Comparison of ENCODE assay signal across 19 mouse cellular contexts in the genomic region with DNA sequence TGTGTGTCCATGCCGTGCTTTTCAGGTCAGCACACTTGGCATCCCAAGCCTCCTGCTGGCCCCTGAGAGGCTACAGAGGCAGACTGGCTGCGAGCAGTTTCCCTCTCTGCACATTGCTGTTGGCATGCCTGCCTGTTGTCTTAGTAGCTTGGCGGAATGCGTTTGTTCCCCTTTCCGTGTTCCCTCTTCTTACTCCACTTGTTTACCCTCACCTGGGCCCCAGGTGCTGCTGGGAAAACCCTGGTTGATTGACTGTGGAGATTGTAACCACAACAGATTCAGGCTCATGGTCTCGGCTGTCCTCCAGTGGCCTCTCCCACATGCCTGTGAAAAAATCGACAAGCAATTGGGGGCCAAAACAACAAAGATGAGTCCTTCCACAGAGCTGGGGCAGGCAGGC. TPM values are rescaled to one million over a fixed set of nuclear protein-coding genes. Genes with fewer than 3 reads are reported as not detected.
DNase-seq lines count a peak whose midpoint lies in the region; ATAC-seq and TF ChIP-seq lines count a peak whose summit lies in the region.
"Had no signal": no experiment of that assay in that cellular context is flagged by ENCODE, and none has a peak within 500 bp of the region (broad histone marks: within the 10 kb centered on the region; RNA-seq: fewer than 3 reads in every experiment).

No protein-coding gene starts in this region.

- no peak for TF ChIP-seq CTCF in lung, postnatal 0 days (IDR thresholded peaks at IDR 0.05)

- H3K9me3 ChIP-seq in kidney, embryonic 14.5 days (ENCODE audit: control insufficient read depth, low read length), result no peaks in the 10 kb centered on the region
- H3K9me3 ChIP-seq in lung, postnatal 0 days (ENCODE audit: low read length), result no peaks in the 10 kb centered on the region
- H3K9me3 ChIP-seq in hindbrain, embryonic 16.5 days (ENCODE audit: control insufficient read depth, low read length), result no peaks in the 10 kb centered on the region
- H3K9me3 ChIP-seq: heart, embryonic 13.5 days; lung, embryonic 15.5 days; midbrain, embryonic 15.5 days had no signal

- 70% methylated on average over 7 of the region's 7 CpGs for WGBS in kidney, embryonic 14.5 days
- WGBS in lung, postnatal 0 days, result 54% methylated on average over 7 of the region's 7 CpGs
- WGBS in hindbrain, embryonic 16.5 days, result 64% methylated on average over 7 of the region's 7 CpGs

- H3K4me3 ChIP-seq in kidney, embryonic 14.5 days (ENCODE audit: low read length), result no peak overlapping the region
- no peak overlapping the region for H3K4me3 ChIP-seq in lung, postnatal 0 days (ENCODE audit: low read depth, low read length)
- H3K4me3 ChIP-seq in hindbrain, embryonic 16.5 days (ENCODE audit: low read length), result no peak overlapping the region
- H3K4me3 ChIP-seq: heart, embryonic 13.5 days; lung, embryonic 15.5 days; midbrain, embryonic 15.5 days had no signal

- no peaks in the 10 kb centered on the region for H3K36me3 ChIP-seq in kidney, embryonic 14.5 days (ENCODE audit: control insufficient read depth, insufficient read depth, low read length)
- H3K36me3 ChIP-seq in lung, postnatal 0 days (ENCODE audit: insufficient read depth, low read length), result no peaks in the 10 kb centered on the region
- H3K36me3 ChIP-seq in hindbrain, embryonic 16.5 days (ENCODE audit: control insufficient read depth, insufficient read depth, low read length), result no peaks in the 10 kb centered on the region
- H3K36me3 ChIP-seq: heart, embryonic 13.5 days; lung, embryonic 15.5 days; midbrain, embryonic 15.5 days had no signal

- peak; percentile 51 for DNase-seq in kidney, adult 11 months
- peak; percentile 35 for DNase-seq in urinary bladder, postnatal 14 days (ENCODE audit: low spot score)
- no peak for DNase-seq in urinary bladder, postnatal 4 days (ENCODE audit: low spot score in 2 of 2)
- peak; percentile 85 for DNase-seq in lung, postnatal 0 days (ENCODE audit: low spot score)
- DNase-seq in left cerebral cortex, adult 18-20 months (ENCODE audit: low spot score in 2 of 2), result no peak
- DNase-seq: adrenal gland, postnatal 36 days; B cell, adult 2 months; cerebellum, adult 9-10 months; gastrocnemius, postnatal 36 days; right cerebral cortex, adult 18-20 months; thymus, adult 18-20 months had no signal

- ATAC-seq in kidney, embryonic 14.5 days (ENCODE audit: low FRiP score, low TSS enrichment), result no peak
- ATAC-seq in lung, postnatal 0 days, result peak; percentile 79
- no peak for ATAC-seq in granulocyte monocyte progenitor cell, adult 5-6 weeks (replicated peaks; ENCODE audit: poor library complexity, severe bottlenecking)
- no peak for ATAC-seq in hindbrain, embryonic 16.5 days
- ATAC-seq: forebrain, embryonic 14.5 days; midbrain, embryonic 15.5 days; Patski had no signal

- H3K9ac ChIP-seq in kidney, embryonic 14.5 days (ENCODE audit: low read depth, low read length), result no peak overlapping the region
- no peak overlapping the region for H3K9ac ChIP-seq in lung, postnatal 0 days (replicated peaks; ENCODE audit: low read depth)
- H3K9ac ChIP-seq in hindbrain, embryonic 16.5 days (ENCODE audit: low read depth, low read length), result no peak overlapping the region
- H3K9ac ChIP-seq: heart, embryonic 13.5 days; lung, embryonic 15.5 days; midbrain, embryonic 15.5 days had no signal

- H3K27ac ChIP-seq in kidney, embryonic 14.5 days (ENCODE audit: low read depth, low read length), result no peak overlapping the region
- peak overlapping the region; percentile 62 for H3K27ac ChIP-seq in lung, postnatal 0 days (ENCODE audit: low read length)
- H3K27ac ChIP-seq in hindbrain, embryonic 16.5 days (ENCODE audit: low read depth, low read length), result no peak overlapping the region
- H3K27ac ChIP-seq: heart, embryonic 13.5 days; lung, embryonic 15.5 days; midbrain, embryonic 15.5 days had no signal

- TF ChIP-seq EP300 in lung, postnatal 0 days (IDR thresholded peaks at IDR 0.05), result 0 out of 2 replicates have a peak, but pooled peaks have one; percentile 34

- no peaks in the 10 kb centered on the region for H3K27me3 ChIP-seq in kidney, embryonic 14.5 days (ENCODE audit: control insufficient read depth, insufficient read depth, low read length)
- H3K27me3 ChIP-seq in lung, postnatal 0 days (replicated peaks; ENCODE audit: insufficient read depth, low read length), result no peaks in the 10 kb centered on the region
- H3K27me3 ChIP-seq in hindbrain, embryonic 16.5 days (replicated peaks; ENCODE audit: control insufficient read depth, insufficient read depth, low read length), result no peaks in the 10 kb centered on the region
- H3K27me3 ChIP-seq: lung, embryonic 15.5 days; midbrain, embryonic 15.5 days; Patski had no signal

- H3K4me2 ChIP-seq in kidney, embryonic 14.5 days (replicated peaks; ENCODE audit: low read depth, low read length), result no peak overlapping the region
- no peak overlapping the region for H3K4me2 ChIP-seq in lung, postnatal 0 days (replicated peaks; ENCODE audit: low read depth, low read length)
- no peak overlapping the region for H3K4me2 ChIP-seq in hindbrain, embryonic 16.5 days (ENCODE audit: low read length)
- H3K4me2 ChIP-seq: heart, embryonic 13.5 days; lung, embryonic 15.5 days; midbrain, embryonic 15.5 days had no signal

- 0 out of 2 replicates have a peak, but pooled peaks cover 7% of the 10 kb centered on the region for H3K4me1 ChIP-seq in kidney, embryonic 14.5 days (ENCODE audit: control insufficient read depth, insufficient read depth, low read length)
- H3K4me1 ChIP-seq in lung, postnatal 0 days (ENCODE audit: insufficient read depth, low read depth, low read length), result peaks cover 5% of the 10 kb centered on the region; the same call in 1 of the 2 replicates
- no peaks in the 10 kb centered on the region; the same call in 1 of the 2 replicates for H3K4me1 ChIP-seq in hindbrain, embryonic 16.5 days (ENCODE audit: control insufficient read depth, insufficient read depth, low read depth, low read length)

RNA-seq across cellular contexts. Expression of a gene that starts 22.2 kb away (rescaled TPM):
- 0.20 and 0.51 TPM in 2 replicates for polyA plus RNA-seq in kidney, embryonic 14.5 days (2014; fragmentation: Nextera tagmentation; extraction: Ambion mirVana)
- 5.9 and 9.6 TPM in 2 replicates for polyA plus RNA-seq in lung, postnatal 0 days (2015; fragmentation: Nextera tagmentation; extraction: Ambion mirVana)
- total RNA-seq in granulocyte monocyte progenitor cell, adult 5-6 weeks (2014; fragmentation: Nextera tagmentation), result not detected in 2 replicates
- not detected in 2 replicates for total RNA-seq in granulocyte monocyte progenitor cell, adult 5-6 weeks (2017)
- 4.4 and 4.8 TPM in 2 replicates for polyA plus RNA-seq in hindbrain, embryonic 16.5 days (2015; fragmentation: Nextera tagmentation; extraction: Ambion mirVana)
- 1 to 10 TPM; 3.0 to 3.3 TPM for total RNA-seq in left cerebral cortex, adult 18-20 months (2021)

RNA-seq across cellular contexts. Expression of a gene that starts 38.5 kb away (rescaled TPM):
- 10.5 and 13.5 TPM in 2 replicates for polyA plus RNA-seq in kidney, embryonic 14.5 days (2014; fragmentation: Nextera tagmentation; extraction: Ambion mirVana)
- polyA plus RNA-seq in lung, postnatal 0 days (2015; fragmentation: Nextera tagmentation; extraction: Ambion mirVana), result 2.7 TPM in 2 replicates
- total RNA-seq in granulocyte monocyte progenitor cell, adult 5-6 weeks (2014; fragmentation: Nextera tagmentation), result 22.6 and 23.4 TPM in 2 replicates
- 12.1 and 15.2 TPM in 2 replicates for total RNA-seq in granulocyte monocyte progenitor cell, adult 5-6 weeks (2017)
- polyA plus RNA-seq in hindbrain, embryonic 16.5 days (2015; fragmentation: Nextera tagmentation; extraction: Ambion mirVana), result 8.2 and 9.2 TPM in 2 replicates
- total RNA-seq in left cerebral cortex, adult 18-20 months (2021), result 10 to 100 TPM; 14.3 to 16.4 TPM

Comparison
In these comparisons a context has a peak if more than half of its experiments do, and no peak if none do; other contexts are left out.
1. DNase-seq: peak in kidney, adult 11 months (single experiment), urinary bladder, postnatal 14 days (single experiment) and lung, postnatal 0 days (single experiment); none in urinary bladder, postnatal 4 days (0 of 2) and left cerebral cortex, adult 18-20 months (0 of 2).